Mouse (Mus musculus) c-Kit-negative CD71-positive TER-119-positive erythroid progenitor cells, embryonic 14.5 days (primary cell): ENCODE data around the gene A430005L14Rik.

Experiments used
- DNase-seq: peaks from one replicate; pipeline ENCODE4 v3.0.0-alpha.2; 2013; ENCODE audit warnings: low read depth, low spot score

The A430005L14Rik gene

GRCm38 (mm10) chr4:153974431-153975291 lies 17.6 kb downstream of the A430005L14Rik start, which contains the start of the genes Dffb and Cep104:
Dffb (minus strand) TSS chr4:153975126.
Cep104 (plus strand) TSS chr4:153975194.
- peak; percentile 84 for DNase-seq

- no peak for DNase-seq
These were observed 18.2 kb downstream of the A430005L14Rik start for GRCm38 (mm10) chr4:153975292-153975662.

- DNase-seq, result no peak
These were observed 18.7 kb downstream of the A430005L14Rik start for GRCm38 (mm10) chr4:153975768-153976167.

GRCm38 (mm10) chr4:153979243-153979642 lies 22.2 kb downstream of the A430005L14Rik start:
- no peak for DNase-seq

GRCm38 (mm10) chr4:153980470-153980869 lies 23.4 kb downstream of the A430005L14Rik start:
- no peak for DNase-seq

GRCm38 (mm10) chr4:153992715-153993114 lies 35.7 kb downstream of the A430005L14Rik start:
- no peak for DNase-seq

- no peak for DNase-seq
These were observed 36.5 kb downstream of the A430005L14Rik start for GRCm38 (mm10) chr4:153993505-153993904.

GRCm38 (mm10) chr4:154005488-154005887 lies 48.5 kb downstream of the A430005L14Rik start:
- no peak for DNase-seq

GRCm38 (mm10) chr4:154006264-154006663 lies 49.2 kb downstream of the A430005L14Rik start:
- no peak for DNase-seq

- DNase-seq, result no peak
These were observed 50.7 kb downstream of the A430005L14Rik start for GRCm38 (mm10) chr4:154007759-154008158.

GRCm38 (mm10) chr4:154010907-154011645 lies 54.0 kb downstream of the A430005L14Rik start:
- DNase-seq, result no peak
